Mouse (Mus musculus): Measurements from ENCODE around the gene Tenm4.

The Tenm4 gene

DNA sequence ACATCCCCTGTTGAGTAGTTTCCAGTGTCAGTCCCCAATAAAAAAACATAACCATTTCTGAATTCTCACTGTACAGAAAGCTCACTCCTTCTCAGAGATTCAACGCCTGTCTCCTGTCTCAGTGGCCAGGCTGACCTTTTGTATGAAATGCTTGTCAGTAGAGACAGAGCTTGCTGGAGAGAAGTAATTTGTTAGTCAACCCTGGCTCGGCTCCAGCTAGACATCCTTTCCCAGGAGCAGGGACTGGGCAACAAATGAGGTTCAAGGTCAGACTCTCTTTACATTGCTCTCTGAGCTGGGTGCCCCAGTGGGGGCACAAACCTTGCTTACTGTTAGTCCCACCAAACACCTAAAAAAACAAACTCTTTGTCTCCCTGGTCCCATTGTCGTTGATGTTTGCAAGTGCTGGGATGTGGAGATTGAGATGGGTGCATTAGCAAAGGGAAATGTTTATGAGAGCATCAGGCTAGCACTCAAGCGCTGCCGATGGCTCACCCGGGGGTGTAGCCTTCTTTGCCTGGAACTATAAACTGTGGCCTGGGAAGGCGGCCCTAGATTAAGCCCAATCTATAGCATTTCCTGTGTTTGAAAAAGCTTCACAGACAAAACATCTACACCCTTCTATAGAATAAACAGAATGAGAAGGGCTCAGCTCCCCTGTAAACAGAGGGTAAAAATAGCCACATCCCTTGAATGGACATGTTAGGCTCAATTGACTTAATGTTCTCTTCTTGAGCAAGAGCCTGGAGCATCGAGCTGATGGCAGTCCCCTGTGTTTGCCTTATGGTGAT is 673.3 kb downstream of the Tenm4 start:
- no peak for DNase-seq (ENCODE audit: low spot score in 2 of 2)

GRCm38 (mm10) chr7:96852781-96853180 is 681.7 kb downstream of the Tenm4 start:
- no peak for DNase-seq (ENCODE audit: low spot score in 2 of 2)

GRCm38 (mm10) chr7:96855867-96856406 is 684.9 kb downstream of the Tenm4 start:
- DNase-seq (ENCODE audit: low spot score in 2 of 2) = no peak

GRCm38 (mm10) chr7:96856518-96856917 is 685.5 kb downstream of the Tenm4 start:
- no peak for DNase-seq (ENCODE audit: low spot score in 2 of 2)

- DNase-seq (ENCODE audit: low spot score in 2 of 2) = no peak
Measured at GRCm38 (mm10) chr7:96859077-96859476, 688.0 kb downstream of the Tenm4 start.

DNA sequence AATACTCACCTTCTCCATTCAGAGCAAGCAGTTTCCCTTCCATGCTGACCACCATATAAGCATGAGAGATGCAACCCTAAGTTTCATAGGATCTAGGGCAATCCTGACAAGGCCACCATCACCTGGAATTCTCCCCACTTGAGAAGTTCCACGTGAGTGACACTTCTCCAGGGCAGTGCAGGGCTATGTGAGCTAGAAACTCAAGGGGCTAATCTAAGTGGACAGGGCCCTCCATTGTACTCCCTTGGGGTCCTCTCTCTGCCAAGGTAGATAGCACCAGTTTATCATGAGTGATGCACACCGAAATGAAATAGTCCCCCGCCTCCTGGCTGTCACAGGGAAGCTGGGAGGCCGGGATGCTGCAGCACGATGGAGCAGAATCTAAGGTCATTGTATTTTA is 688.6 kb downstream of the Tenm4 start:
- no peak for DNase-seq (ENCODE audit: low spot score in 2 of 2)

- DNase-seq (ENCODE audit: low spot score in 2 of 2) = no peak
Measured at GRCm38 (mm10) chr7:96860650-96861049, 689.6 kb downstream of the Tenm4 start.

DNA sequence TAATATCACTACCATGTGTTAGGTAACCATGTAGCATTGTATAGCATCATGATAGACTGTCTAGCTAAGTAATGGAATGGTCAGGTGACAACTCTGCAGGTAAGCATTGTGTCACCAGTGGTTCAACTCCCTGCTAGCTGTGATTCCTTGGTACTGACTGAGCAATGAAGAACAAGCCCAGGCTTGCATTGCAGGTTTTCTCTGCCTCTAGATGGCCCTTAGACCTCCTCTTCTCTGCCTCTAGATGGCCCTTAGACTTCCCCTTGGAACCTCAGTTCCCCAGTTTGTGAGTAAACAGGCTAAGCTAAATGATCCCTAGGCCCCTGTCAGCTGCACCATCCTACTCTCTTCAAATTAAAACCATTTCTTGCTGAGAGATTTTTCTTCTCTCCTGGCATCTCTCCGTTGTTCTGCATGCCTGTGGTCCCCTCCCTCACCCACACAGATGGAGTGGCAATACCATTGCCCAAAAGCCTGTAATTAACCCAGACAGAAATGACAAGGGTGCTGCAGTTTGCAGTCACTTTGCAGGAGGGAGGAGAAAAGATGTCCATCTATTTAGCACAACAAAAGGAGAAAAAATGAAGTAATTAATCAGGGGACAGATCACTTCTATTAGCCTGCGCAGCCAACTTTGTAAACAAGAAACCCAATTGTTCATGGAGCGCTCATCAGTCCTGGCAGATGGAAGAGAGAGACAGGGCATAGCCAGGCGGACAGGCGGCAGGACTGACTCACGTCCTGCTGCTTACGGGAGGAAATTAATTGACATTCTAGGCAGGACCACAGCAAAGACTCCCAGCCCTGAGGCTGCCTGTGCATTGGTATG is 694.1 kb downstream of the Tenm4 start:
- DNase-seq (ENCODE audit: low spot score in 2 of 2) = no peak

DNA sequence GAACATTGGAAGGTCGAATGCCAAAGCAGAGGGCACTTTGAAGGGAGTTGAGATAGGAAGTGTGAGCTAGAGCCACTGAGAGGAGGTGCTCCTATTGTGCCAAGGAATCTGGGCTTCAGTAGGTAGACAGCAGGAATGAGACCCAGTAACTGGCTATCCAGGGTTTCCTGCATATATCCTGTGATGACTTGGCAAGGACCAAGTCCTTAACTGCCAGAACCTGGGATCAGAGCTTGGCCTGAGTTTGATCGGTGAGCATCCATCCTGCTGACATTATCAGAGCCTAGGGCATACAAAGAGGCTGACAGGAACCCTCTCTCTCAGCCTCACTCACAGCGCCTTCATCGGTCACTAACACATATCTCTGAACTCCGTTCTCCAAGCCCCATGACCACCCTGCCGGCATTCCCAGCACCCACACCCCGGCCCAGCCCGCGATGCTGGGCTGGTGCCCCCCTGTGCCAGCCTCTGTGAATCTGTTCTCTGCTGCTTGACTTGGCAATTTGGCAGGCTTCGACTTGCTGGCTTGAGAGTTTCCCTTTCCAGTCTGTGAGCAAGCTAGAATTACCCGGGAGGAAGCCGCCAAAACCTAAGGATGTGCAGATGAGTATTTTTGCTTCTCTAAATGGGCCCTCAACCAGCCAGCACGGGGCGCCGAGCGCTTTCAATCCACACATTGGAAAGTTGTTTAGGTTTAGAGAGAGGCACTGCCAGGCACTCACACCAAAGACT is 698.2 kb downstream of the Tenm4 start:
- peak in 1 of 2 experiments; percentile 70 for DNase-seq (ENCODE audit: low spot score in 2 of 2)

- no peak for DNase-seq (ENCODE audit: low spot score in 2 of 2)
Measured at GRCm38 (mm10) chr7:96870473-96870872, 699.4 kb downstream of the Tenm4 start.

DNA sequence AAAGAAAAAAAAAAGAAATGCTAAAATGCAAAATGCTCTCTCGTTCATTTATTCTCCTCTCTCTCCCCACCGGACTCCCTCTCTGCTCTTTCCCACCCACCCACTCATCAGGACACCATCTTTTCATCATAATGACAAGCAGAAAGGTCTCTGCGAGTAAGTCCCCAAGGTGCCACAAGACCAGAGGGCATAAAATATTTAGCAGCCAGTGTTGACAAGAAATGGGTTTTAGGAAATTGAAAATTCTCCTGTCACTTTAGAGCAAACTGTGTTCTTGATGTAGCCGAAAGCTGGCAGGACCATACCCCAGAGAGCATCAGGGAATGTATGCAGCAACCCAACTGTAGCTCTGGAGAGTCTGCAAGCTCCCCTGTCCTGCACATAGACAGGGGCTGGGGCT is 700.0 kb downstream of the Tenm4 start:
- no peak for DNase-seq (ENCODE audit: low spot score in 2 of 2)

DNA sequence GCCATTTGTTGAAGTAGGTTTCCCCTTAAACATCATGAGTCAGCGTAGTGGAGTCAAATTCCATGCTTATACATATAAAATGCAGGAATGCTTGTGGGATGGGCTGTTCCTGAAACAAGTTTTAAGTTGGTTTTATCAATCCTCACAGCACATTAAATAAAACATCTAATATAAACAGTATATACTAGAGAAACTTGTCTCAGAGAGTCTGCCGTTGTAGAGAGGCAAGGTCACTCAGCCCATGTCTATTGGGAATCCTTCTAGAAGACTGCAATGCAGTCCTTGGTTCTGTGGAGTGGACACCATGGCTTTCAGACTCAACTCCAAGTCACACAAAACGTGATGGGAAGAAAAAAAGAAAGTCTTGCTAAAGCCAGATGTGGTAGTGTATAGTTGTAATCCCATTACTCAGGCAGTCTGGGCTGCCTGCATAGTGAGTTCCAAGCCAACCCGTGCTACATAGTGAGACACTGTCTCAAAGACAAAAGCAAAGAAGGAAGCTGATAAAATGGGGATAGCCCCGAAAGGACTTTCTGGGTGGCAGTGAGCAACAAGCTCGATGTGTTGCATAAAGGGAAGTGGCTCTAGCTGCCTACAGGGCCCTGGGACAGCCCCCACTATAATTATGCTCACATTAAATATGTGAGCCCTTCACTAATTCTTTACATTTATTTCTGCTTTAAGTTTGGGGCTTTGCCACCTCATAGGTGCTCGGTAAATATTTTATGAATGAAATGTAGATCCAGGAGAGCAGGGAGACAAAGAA is 707.6 kb downstream of the Tenm4 start:
- no peak for DNase-seq (ENCODE audit: low spot score in 2 of 2)

GRCm38 (mm10) chr7:96879593-96879992 is 708.5 kb downstream of the Tenm4 start:
- DNase-seq (ENCODE audit: low spot score in 2 of 2) = no peak

DNA sequence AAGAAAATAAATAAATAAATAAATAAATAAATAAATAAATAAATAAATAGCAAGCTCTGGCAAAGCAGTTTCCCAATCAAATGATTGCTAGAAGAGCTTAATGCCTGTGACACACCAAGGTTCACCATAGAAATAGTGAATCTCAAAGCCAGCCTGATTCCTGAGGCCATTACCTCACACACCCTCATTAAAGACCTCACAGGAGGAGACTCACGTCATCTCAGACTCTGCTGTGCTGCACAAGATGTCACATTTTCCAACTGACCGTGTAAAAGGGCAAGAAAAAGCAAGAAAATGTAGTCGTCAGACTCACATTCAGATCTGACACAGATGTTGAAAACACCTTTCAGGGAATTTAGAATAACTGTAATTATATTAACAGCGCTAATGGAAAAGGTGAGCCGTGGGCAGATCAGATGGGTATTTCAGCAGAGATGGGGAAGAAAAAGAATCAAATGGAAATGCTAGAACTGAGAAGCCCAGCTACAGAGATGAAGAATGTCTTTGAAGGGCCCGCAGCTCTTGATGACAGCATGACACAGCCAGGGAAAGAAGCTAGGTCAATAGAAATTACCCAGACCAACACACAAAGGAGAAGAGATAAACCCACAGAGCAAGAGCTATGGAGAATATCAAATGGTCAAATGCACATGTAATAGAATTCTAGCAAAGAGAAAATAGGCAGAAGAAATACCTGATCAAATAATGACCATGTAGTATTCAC is 709.3 kb downstream of the Tenm4 start:
- DNase-seq (ENCODE audit: low spot score in 2 of 2) = no peak

- DNase-seq (ENCODE audit: low spot score in 2 of 2) = no peak
Measured at GRCm38 (mm10) chr7:96883297-96883696, 712.3 kb downstream of the Tenm4 start.

DNA sequence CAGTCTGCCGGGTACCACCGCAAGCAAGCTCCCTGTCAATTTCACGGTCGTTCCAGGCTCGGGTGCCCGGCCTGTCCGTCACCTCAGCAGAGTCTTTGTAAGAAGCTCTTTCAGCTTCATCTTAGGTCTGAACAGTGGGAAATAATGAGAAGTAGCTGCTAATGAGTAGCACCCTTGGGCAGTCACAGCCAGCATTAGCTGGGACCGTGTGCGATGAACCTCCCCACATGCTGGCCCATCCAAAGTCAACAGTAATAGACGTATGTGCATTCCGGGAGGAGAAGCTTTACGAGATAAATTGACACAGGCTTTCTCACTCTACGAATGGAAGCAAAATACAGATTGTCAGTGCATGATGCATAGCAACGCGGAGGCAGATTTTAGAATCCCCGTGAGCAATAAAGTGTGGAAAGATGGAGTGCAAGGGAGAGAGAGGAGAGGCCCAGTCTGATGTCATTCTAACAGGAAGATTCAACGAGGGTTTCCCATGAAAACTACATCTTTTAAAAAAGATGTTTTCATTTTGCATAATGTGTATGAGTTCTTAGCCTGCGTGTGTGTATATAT is 716.1 kb downstream of the Tenm4 start:
- no peak for DNase-seq (ENCODE audit: low spot score in 2 of 2)

- DNase-seq (ENCODE audit: low spot score in 2 of 2) = no peak
Measured at GRCm38 (mm10) chr7:96889061-96890034, 718.3 kb downstream of the Tenm4 start.

DNA sequence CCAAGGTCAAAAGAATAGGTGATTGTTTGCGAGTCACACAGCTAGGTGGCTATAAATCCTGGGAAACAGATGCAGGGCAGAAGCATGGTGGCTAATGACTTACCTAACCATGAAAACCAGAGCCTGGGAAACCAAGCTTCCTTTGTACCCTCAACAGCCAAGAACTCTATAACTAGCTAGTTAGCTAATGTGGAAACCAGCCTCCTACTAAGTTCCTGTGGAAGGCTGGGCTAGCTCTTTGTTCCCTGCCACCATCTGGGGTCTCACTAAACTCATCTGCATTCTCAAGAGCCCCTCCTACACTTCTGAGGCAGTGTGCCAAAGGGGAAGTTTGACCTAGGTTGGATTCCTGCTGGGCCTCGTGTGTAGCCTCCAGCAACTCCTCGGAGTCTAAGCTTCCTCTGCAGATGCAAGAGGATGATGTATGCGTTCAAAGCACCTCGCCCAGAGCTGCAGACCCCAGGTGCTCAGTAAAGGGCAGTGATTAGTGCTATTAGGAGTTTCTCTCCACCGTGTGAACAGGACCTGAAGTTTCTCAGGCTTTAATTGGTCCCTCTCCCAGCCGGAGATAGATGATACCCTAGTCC is 719.1 kb downstream of the Tenm4 start:
- no peak for DNase-seq (ENCODE audit: low spot score in 2 of 2)

DNA sequence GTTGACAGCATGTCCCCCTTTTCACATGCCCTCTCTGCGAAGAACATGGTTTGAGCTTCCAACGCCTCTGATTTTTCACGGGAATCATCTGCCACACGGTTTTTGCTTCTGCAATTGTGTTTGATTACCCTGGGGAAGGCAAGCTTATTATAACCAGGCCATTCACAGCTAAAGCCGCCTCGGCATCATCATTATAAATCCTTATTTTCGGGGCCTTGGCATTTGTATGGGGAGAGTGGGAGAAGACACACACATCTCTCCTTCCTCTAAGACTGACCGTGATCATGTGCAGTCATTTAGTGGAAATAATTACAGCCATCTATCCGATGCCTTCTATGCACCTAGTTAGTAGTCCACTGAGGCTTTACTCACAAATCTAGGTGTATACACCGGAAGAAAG is 719.9 kb downstream of the Tenm4 start:
- DNase-seq (ENCODE audit: low spot score in 2 of 2) = no peak

Data from left cerebral cortex, adult 9 months (tissue).